Mouse (Mus musculus): ENCODE results near the gene Fthl17f. TPM values are rescaled to one million over a fixed set of nuclear protein-coding genes. Genes with fewer than 3 reads are reported as not detected.

Fthl17f gene
- polyA plus RNA-seq, 1 experiment from 2014 or later: not detected

Other genes starting within 250 kb of the Fthl17f start
- gene Gm6592, start 219.0 kb upstream of the Fthl17f start, polyA plus RNA-seq (2016; fragmentation: Nextera tagmentation; extraction: Ambion mirVana): not detected in 2 replicates
- not detected in 2 replicates for gene Gm5751, start 188.8 kb upstream of the Fthl17f start, polyA plus RNA-seq (2016; fragmentation: Nextera tagmentation; extraction: Ambion mirVana)
- gene B630019K06Rik, start 170.6 kb upstream of the Fthl17f start, polyA plus RNA-seq (2016; fragmentation: Nextera tagmentation; extraction: Ambion mirVana): 0.32 and 0.49 TPM in 2 replicates
- gene Fthl17b, start 100.0 kb upstream of the Fthl17f start, polyA plus RNA-seq (2016; fragmentation: Nextera tagmentation; extraction: Ambion mirVana): not detected in 2 replicates
- gene Fthl17c, start 86.5 kb upstream of the Fthl17f start, polyA plus RNA-seq (2016; fragmentation: Nextera tagmentation; extraction: Ambion mirVana): not detected in 2 replicates
- gene Fthl17d, start 76.3 kb upstream of the Fthl17f start, polyA plus RNA-seq (2016; fragmentation: Nextera tagmentation; extraction: Ambion mirVana): not detected in 2 replicates
- not detected in 2 replicates for gene Fthl17e, start 29.5 kb upstream of the Fthl17f start, polyA plus RNA-seq (2016; fragmentation: Nextera tagmentation; extraction: Ambion mirVana)
- not detected in 2 replicates for gene 4930402K13Rik, start 41.5 kb downstream of the Fthl17f start, polyA plus RNA-seq (2016; fragmentation: Nextera tagmentation; extraction: Ambion mirVana)
- 0.23 and 0.52 TPM in 2 replicates for gene Lancl3, start 136.9 kb downstream of the Fthl17f start, polyA plus RNA-seq (2016; fragmentation: Nextera tagmentation; extraction: Ambion mirVana)
- 2.8 and 3.0 TPM in 2 replicates for gene Gm14862, start 193.9 kb downstream of the Fthl17f start, polyA plus RNA-seq (2016; fragmentation: Nextera tagmentation; extraction: Ambion mirVana)
- gene Xk, start 209.7 kb downstream of the Fthl17f start, polyA plus RNA-seq (2016; fragmentation: Nextera tagmentation; extraction: Ambion mirVana): 32.7 and 34.8 TPM in 2 replicates
- 1.8 and 2.4 TPM in 2 replicates for gene H2al1m, start 220.7 kb downstream of the Fthl17f start, polyA plus RNA-seq (2016; fragmentation: Nextera tagmentation; extraction: Ambion mirVana)